Mouse (Mus musculus) right cerebral cortex, postnatal 4 days (tissue): ENCODE data around the gene Ms4a4a.

Experiments
- DNase-seq: peaks from one replicate; pipeline ENCODE4 v3.0.0-alpha.2; 2022

The Ms4a4a gene

DNA sequence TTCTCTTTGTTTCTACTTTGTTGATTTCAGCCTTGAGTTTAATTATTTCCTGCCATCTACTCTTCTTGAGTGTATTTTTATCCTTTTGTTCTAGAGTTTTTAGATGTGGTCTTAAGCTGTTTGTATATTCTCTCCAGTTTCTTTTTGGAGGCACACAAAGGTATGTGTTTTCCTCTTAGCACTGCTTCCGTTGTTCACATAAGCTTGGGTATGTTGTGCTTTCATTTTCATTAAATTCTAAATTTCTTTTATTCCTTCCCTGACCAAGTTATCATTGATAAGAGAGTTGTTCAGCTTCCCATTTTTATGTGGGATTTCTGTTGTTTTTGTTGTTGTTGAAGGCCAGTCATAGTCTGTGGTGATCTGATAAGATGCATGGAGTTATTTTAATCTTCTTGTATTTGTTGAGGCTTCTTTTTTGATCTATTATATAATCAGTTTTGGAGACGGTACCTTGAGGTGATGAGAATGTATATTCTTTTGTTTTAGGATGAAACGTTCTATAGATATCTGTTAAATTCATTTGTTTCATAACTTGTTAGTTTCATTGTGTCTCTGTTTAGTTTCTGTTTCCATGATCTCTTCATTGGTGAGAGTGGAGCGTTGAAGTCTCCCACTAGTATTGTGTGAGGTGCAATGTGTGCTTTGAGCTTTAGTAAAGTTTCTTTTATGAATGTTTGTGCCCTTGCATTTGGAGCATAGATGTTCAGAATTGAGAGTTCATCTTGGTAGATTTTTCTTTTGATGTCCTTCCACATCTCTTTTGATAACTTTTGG is 59.9 kb downstream of the Ms4a4a start:
- no peak for DNase-seq
